Mouse (Mus musculus): ENCODE data around the gene Gm20388.

DNA sequence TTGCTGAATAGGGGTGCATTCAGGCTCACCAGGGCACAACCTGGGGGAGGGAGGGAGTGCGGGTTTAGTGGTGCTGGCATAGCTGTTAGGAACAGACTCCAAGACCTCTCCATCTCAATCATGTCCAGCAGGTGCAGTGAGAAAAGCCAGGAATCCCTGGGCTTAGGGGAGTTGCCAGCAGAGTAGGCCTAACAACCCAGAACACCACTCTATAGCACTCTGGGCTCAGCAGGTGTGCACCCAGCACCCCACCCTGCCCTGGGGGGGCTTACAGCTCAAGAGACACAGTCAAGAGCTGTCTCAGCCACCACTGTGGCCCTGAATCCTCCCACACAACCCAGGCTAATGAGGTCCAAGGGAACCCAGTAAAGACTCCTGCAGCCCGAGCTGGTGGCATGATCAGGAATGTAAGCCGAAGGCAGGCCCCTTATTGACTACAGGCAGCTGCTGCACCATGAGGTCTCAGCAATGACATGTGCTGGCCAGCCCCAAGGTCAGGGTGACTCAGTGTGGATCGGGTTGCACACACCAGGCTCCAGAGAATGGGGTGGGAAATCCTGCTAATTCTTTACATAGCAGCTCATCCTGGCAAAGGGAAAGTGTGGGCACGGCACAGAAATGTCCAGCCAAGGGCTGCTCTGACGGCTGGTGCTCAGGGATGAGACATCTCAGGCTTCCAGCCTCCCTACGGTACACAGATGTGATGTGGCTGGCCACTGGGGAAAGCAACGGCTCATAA lies 1991.0 kb downstream of the Gm20388 start:
- TF ChIP-seq CTCF (IDR thresholded peaks at IDR 0.05; ENCODE audit: low read depth, low read length): no peak
- TF ChIP-seq GATA1 (IDR thresholded peaks at IDR 0.05; ENCODE audit: borderline replicate concordance, low read length): no peak
- no peak for TF ChIP-seq POLR2AphosphoS5 (IDR thresholded peaks at IDR 0.05; ENCODE audit: insufficient replicate concordance, low read depth, low read length)
- no peak for TF ChIP-seq GATA2 (IDR thresholded peaks at IDR 0.05; ENCODE audit: borderline replicate concordance, low read depth, low read length)

Data from G1E (cell line).